Mouse (Mus musculus) right cerebral cortex, adult 2 months (tissue): Measurements from ENCODE around the gene Ube2d3.
"Not testable (repeated sequence)": the region's sequence is repeated elsewhere in the genome, so short reads cannot be mapped to it uniquely, and the experiment has no call there.

ENCODE experiments used
- DNase-seq, 2 experiments: peaks; one replicate each; pipeline ENCODE4 v3.0.0; 2021 to 2022; ENCODE audit warnings: low spot score in 2 of 2

The Ube2d3 gene

DNA sequence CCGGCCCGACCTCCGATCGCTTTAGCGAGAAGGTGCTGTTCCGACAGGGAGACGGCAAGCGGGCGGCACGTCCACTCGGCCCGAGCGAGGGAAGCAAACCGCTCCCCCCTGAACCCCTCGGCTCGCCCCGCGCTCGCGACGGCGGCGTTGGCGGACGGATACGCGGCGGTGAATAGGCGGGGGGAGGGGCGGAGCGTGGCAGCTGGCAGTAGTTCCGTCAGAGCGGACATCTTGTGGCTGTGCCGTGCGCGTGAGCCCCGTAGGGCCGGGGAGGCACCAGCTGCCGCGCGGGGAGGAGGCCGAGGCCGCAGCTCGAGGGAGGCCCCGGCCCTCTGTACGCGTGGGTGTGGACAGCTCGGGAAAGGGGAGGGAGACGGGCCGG, 573 bp downstream of the Ube2d3 start:
- DNase-seq: peak; percentile 92 to 94

DNA sequence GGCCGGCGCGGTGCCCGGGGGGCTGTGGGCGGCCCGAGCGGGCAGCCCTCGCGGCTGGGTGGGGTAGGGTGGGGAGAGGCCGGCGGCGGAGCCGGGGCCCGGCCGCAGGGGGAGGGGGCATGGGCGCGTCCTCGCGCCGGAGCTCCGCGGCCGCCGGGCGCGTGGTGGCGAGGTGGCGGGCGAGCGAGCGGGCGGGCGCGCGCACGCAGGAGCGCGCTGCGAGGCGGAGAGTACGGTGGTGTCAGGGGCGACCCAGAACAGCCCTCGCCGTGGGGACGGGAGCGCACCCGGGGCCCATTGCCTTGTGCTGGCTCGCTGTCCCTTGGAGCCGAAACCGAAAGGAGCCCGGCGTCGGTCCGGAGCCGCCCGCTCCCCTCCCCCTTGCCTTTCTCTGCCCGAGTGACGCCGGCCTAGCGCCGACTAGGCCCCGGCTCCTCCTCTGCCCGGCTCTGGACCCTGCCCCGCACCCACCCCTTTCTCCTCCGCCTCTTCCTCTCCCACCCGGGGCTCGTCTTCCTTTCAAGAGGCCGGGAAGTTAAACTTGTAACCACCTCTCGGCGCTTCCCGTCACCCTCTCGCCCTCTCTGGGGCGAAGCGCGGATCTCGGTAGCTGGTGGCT, 1.1 kb downstream of the Ube2d3 start:
- DNase-seq: peak; percentile 62 to 72

DNA sequence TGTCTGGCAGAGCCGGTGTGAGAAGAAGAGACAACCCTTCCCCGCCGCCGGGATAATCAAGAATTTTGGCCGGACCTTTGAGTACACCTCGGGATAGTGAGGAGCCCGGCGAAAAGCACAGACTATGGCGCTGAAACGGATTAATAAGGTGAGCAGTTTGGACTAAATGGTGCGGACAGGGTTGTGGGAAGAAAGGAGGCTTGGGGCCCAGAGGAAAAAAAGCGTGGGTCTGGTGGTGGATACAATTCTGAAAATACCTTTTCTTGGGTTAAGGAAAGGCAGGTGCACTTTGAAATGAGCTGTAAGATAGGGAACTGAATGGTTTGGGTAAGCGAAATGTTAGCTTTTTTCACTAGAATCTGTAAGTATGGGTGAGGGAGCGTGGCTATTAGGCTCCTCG, 1.7 kb downstream of the Ube2d3 start:
- DNase-seq: no peak

DNA sequence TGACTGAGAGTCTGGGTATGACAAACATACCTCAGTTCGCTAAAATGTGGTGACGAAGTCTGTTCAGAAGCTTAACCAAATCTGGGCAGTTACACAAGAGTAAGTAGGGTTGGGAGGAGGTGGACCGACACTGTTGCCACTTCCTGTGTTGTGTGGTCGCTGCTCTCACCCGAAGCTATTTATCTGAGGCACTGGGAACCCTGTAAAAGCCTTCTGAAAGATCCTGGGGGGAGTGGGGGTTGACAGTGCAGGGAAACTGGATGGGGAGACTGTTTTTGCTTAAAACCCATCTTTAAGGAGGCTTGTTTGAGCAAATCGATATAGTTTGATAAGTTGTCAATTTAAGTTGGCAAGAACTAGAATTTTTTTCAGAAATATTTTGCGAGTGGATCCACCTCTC, 2.3 kb downstream of the Ube2d3 start:
- peak in 1 of 2 experiments; percentile 14 for DNase-seq

DNA sequence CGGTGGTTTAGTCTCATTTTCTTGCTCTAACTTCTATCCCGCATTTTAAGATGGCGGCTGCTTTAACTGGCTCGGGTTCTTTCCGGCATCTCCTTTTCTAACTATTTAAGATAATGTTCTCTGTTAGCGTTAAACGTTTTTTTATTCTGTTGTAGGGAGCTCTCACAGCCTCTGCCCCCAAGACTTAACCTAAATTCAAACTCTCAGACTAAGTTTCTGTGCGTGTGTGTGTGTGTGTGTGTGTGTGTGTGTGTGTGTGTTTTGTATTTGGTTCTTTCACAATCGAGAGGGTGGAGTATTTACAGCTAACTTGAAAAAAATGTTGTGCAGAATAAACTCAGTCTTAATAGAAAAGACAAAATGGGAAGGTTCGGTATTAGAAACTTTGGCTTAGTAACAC, 2.7 kb downstream of the Ube2d3 start:
- no peak for DNase-seq

DNA sequence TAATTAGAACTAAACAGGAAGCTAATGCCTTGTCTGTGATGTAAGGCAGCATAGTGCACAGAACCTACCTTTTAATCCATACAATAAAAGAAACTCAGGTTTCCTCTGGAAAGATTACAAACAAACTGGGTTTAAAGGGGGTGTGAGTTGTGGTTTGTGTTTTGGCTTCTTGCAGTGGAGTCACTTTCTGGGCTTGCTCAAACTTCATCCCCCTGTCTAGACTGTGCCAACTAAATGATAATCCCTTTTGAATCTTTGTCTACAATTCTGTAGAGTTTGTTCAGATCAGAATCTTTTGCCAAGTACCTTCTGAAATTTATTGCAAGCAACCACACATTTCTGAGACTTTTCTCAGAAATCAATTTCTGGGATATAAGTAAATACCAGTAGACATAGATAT, 7.0 kb downstream of the Ube2d3 start:
- DNase-seq: no peak

DNA sequence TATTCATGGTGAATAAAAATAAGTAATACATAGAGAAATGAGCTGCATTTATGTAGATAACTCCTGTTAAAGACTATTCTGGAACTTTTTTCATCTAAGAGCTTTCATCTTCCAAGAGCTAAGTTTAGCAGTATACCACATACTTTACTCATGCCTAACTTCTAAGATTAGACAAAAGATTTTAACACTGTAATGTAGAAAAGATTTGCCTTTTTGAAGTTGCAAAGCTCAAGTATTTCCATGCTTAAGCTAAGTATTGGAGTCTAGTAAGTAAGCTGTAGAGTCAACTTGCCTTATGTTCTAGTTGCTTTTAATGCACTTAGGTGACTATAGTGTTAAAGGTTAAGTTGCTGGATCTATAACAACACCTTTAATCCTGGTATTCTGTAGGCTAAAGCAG, 21.0 kb downstream of the Ube2d3 start:
- DNase-seq: no peak

DNA sequence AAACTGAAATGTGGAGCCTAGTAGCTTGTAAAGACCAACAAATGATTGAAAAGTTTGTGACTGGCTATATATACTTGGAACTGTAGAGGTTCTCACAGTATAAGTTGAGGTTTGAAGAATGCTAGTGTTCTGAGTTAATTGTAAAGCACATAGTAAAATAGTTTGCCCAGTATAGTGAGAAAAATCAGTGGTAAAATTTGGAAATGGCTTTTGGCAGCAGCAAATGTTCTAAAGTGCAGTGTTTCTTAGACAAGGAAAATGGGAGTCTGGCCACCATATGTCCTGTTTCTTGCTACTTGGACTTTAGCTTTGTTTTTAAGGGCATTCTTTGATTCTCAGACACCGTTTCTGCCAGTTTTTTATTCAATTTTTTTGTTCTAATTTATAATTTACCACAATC, 30.5 kb downstream of the Ube2d3 start:
- no peak for DNase-seq

DNA sequence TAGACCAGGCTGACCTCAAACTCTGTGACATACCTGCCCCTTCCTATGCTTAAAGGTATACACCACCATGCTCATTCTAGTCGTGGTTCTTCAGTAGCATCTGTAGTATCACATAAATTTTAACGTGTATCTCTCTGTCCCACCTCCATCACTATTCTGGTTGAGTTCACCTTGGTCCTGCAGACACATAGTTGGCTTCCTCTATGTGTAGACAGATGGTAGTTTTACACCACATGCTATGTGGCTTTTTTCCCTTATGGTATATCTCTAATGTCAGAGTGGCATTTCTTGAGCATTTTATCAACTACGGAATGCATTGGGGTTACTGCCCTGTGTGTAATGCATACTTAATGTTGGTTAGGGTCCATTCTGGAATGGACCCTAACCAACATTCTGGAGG, 31.2 kb downstream of the Ube2d3 start:
- DNase-seq: no peak

DNA sequence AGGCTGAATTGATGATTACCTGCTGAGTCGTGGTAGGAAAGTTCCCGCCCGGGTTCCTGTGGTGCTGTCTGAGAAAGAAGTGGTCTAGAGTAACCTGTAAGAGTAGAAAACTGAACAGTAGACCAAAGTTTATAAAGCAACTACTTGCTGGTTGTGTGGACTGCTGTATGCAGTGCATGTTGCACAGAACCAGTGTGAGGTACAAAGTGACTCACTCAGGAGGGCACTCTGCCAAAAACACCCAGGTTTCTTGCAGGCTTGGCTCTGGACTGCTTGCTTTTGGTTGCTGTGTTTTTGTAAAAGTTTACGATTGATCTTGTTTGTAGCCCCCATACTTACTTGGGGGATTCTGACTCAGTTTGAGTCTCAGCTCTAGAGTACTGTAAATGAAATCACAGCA, 32.0 kb downstream of the Ube2d3 start:
- DNase-seq: peak; percentile 83

DNA sequence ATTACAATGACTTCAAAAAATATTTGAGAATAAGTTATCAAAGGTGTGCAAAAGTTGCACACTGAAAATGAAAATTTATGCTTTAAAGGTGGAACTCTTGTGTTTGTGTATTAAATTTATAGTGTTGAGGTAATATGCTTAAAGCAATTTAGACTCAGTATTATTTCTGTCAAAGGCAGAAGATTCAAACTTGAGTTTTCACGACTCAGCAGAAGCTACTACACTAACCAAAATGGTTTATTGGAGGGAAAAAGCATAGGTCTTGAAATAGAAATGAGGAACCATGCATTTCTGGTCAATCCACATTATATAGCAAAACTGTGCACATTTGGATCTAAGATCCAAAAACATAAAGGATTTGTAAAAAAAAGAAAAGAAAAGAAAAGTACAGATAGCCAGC, 32.9 kb downstream of the Ube2d3 start:
- DNase-seq: no peak

DNA sequence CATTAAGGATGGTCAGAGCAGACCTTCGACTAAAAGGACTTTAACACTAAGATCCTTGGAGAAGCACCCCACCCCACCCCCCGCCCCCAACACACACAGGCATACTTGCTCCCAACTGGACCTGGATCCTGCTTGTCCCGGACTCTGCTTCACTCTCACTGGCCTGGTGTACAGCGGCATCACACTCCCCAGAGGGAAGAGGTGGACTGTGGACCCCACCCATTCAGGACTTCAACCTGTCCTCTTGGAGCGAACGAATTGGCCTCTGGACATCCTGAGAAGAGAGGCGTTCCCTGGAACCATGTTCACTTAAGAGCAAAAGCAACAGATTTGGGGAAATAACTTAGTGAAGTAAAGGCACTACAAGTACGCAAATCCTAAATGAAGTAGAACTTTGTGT, 37.1 kb downstream of the Ube2d3 start:
- no peak for DNase-seq

DNA sequence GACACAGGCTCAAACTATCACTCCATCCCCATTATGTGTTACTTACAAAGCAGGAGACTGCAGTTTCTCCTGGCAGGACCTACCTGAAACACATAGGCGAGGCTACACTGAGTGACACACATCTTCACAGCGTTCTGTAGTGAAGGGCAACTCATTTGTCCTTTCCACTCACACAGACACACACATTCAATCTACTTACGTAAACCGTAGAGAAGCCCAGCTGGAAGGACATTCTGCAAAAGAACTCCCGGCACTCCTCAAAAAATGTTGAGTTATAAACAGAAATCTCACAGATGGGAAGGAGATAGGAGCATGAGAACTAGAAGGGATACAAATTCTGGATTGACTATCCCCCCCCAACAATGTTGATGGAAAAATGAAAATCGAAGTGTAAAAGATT, 38.3 kb downstream of the Ube2d3 start:
- DNase-seq: peak; percentile 28 to 32

DNA sequence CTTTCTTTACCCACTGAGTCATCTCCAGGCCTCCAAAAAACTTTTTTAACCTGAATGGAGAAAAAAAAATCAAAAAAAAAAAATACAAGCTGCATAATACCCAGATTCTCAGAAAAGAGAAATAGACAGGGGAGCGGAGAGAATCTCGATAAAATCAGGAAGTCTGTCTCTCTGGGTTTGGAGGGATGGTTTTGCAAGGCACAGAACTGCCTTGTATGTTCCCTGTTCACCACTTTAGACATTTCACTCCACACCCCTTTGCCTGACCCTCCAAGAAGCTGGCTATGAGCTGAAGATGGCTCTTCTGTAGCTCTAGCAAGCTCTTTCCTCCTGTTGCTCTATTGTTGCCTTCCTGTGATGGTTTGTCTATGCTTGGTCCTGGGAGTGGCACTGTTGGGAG, 39.0 kb downstream of the Ube2d3 start:
- no peak for DNase-seq

DNA sequence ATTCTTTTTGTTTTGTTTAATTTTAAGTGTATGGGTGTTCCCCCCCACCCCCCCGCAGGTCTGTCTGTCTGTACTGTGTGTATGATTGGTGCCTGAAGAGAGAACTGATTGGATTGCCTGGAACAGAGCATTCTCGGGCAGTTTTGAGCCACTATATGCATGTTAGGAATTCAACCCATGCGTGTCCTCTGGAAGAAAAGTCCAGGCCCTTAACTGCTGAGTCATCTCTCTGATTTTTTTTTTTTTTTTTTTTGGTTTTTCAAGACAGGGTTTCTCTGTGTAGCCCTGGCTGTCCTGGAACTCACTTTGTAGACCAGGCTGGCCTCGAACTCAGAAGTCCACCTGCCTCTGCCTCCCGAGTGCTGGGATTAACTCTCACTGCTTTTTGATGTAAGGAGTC, 41.1 kb downstream of the Ube2d3 start:
- not testable (repeated sequence) for DNase-seq

DNA sequence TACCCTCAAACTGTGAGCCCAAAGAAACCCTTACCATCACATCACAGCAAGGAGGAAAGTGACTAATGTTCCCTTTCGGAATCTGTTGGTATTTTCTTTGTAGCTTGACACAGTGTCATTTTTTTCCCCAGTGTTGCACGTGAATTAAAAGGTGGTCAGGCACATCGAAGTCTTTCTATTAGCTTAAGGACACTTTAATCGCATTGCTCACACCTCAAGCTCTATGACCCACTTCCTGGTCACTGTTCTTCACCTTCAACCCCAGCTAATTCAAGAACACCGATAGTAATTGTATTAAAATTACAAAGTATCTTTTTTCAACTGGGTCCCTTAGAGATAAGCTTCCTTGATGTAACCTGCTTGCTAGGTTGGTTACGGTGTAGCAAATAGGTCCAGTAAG, 42.8 kb downstream of the Ube2d3 start:
- DNase-seq: no peak

DNA sequence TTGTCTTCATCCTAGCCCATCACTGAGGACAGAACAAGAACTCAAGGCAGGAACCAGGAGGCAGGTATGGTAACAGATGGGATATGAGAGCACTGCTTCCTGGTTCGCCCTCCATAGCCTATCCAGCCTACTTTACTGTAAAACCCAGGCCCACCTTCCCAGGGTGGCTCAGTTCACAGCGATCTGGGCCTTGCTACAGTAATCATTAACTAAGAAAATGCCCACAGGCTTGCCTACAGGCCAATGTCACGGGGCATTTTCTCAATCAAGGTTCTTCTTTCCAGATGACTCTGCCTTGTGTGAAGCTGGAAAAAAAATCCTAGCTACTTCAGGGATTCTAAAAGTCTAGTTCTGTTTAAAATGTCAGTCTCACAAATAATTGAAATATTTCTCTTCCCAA, 43.7 kb downstream of the Ube2d3 start:
- DNase-seq: no peak

DNA sequence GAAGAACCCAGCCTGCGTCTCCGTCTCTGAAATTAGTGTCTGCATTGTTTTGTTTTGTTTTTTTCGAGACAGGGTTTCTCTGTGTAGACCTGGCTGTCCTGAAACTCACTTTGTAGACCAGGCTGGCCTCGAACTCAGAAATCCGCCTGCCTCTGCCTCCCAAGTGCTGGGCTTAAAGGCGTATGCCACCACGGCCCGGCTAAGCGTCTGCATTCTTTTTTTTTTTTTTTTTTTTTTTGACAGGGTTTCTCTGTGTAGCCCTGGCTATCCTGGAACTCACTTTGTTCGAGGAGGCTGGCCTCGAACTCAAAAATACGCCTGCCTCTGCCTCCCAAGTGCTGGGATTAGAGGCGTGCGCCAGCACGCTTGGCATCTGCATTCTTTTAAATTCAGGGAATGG, 46.7 kb downstream of the Ube2d3 start:
- DNase-seq: not testable (repeated sequence)

DNA sequence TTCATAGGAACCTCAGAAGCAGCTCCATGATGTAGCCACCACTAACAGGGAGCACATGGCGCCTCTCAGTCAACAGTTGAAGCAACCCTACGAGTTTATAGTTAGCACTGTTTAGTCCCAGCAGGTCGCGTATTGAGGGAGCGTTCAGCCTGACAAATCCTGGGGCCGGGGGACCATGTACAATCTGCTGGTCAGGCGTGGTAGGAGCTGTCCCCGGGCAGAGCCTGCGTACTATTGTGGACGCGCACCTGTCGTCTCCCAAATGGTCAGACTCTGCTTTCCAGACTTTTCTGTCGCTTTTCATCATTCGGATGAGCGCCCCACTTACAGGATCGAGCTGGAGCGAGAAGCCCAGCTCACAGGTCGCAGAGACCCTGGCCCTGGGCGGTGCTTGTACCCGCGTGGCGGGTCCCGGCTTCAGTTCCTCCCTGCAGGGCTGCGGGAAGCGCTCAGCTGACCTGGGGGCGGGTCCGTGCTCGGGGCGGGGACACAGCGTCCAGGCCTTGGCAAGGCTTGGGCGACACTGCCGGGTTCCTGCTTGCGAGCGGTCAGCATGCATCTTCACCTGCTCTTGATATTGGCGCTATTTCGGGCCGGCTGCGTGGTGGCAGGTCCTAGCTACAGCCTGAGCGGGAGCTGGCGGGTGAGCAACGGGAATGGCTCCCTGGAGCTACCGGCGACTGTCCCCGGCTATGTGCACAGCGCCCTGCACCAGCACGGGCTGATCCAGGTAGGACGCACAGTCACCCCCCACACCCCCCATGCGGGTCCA, 47.4 kb downstream of the Ube2d3 start, which contains the start of gene Manba:
Gene Manba, plus strand, starts transcription at position 484 of the 772 bp plus-strand sequence.
- DNase-seq: peak; percentile 51 to 66

DNA sequence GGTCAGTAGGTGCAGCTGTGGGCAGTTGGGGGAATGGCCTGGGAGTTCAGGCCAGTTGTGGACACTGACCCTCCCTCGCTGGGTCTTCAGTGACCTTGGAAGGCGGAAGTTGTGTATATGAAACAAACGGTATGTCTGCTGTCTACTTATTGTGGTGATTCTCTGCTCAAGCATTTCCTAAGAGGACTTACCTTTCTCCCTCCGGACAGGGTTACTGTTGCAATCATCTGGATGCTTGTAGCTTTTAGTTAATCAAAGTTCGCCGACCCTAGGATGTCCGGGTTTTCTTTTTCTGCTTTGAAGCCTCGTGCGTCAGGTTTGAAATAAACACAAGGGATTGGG, 47.9 kb downstream of the Ube2d3 start:
- DNase-seq: no peak

DNA sequence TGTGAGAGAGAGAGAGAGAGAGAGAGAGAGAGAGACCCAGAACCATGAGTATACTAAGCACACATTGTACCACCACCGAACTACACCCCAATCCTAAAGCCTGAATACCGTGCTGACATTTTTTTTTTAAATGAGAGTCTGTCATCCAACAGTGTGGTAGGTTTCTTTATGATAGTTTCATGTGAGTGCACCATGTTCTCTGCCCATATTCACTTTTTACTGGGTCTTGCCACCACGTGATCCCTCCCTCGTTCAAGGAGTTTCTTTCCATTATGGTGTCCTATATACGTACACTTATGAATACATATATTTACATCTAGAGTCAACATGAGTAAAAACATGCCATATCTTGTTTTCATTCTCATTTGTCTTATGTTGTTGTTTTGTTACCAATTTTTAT, 48.4 kb downstream of the Ube2d3 start:
- no peak for DNase-seq

DNA sequence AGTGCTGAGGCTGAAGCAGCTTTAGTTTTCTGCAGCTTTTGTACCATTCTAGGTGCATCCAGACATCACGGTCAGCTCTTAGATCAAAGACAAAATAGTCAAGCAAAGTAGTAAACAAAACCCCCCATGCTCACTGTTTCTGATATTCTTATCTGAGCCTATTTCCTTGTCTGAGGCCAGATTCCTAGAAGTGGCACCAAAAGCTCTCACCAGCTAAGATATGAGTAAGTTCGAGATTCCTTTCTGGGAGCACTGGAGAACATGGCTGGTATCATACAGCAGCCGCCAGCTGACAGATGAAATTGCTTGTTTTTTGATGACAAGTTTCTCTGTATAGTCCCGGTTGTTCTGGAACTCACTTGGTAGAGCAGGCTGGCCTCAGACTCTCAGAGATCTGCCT, 49.9 kb downstream of the Ube2d3 start:
- no peak for DNase-seq

DNA sequence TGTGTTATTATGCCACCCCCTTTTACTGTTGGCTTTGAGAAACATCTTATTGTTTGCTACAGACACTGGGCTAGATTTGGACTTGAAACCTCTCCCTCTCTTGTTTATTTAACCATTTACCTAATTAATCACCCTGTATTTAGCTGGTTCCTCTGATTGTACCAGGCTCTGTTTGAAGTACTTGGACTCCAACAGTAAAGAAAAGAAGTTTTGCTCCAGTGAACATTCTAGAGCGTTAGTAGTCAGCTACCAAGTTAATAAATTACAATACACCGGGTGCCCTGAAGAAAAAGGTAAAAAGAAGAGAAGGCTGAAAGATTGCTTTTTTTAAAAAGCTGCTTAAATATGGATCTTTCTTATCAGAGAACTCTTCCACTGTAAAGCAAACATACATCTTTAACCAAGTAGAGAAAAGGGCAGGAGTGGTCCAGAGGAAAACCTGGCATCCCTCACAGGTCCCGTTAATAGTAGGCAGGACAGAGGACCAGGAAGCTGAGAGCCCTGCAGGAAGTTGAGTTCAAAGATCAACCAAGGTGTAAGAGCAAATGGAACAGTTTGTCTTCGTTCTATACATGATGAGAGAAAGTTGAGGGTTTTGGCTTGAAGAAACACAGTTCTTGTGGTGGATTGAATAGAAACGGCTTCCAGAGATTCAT, 52.0 kb downstream of the Ube2d3 start:
- no peak for DNase-seq
